19 mouse cellular contexts compared by ENCODE assay signal in the genomic region with DNA sequence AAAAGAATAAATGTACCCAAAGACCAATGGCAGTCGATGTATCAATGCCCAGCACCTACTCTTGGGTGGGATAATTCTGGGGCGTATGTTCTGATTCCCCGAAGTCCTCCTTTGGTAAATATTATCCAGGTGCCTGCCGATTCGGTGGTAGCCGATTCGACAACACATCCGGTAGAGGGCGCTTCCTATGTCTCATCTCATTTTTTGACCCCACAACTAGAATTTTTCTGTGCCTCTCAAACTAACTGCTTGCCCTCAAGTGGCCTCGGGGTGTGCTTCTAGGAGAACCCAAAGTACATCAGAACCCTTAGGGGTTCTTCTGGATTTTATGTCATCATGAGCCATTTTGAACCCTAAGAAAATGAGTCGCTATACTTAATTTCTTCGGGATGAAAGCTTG.
A peak's percentile ranks its signal among the peaks of the same experiment; 100 is the strongest.
DNase-seq lines count a peak whose midpoint lies in the region; ATAC-seq and TF ChIP-seq lines count a peak whose summit lies in the region.
"Had no signal": no experiment of that assay in that cellular context is flagged by ENCODE, and none has a peak within 500 bp of the region (broad histone marks: within the 10 kb centered on the region; RNA-seq: fewer than 3 reads in every experiment).

No protein-coding gene starts in this region.

- H3K4me1 ChIP-seq in intestine, embryonic 14.5 days (replicated peaks; ENCODE audit: control insufficient read depth, insufficient read depth, low read length), result peaks cover 29% of the 10 kb centered on the region
- no peaks in the 10 kb centered on the region for H3K4me1 ChIP-seq in intestine, postnatal 0 days (replicated peaks; ENCODE audit: control insufficient read depth, insufficient read depth, low read length)
- no peaks in the 10 kb centered on the region for H3K4me1 ChIP-seq in liver, embryonic 15.5 days (replicated peaks)
- no peaks in the 10 kb centered on the region for H3K4me1 ChIP-seq in liver, embryonic 12.5 days
- peaks cover 24% of the 10 kb centered on the region for H3K4me1 ChIP-seq in E14TG2a.4 (replicated peaks; ENCODE audit: low read depth, low read length)
- H3K4me1 ChIP-seq in hindbrain, embryonic 13.5 days (replicated peaks), result peaks cover 15% of the 10 kb centered on the region

- H3K9me3 ChIP-seq in intestine, embryonic 14.5 days (ENCODE audit: control insufficient read depth, low read length), result no peaks in the 10 kb centered on the region
- H3K9me3 ChIP-seq in intestine, postnatal 0 days (ENCODE audit: control insufficient read depth), result no peaks in the 10 kb centered on the region
- no peaks in the 10 kb centered on the region for H3K9me3 ChIP-seq in liver, embryonic 15.5 days (replicated peaks)
- H3K9me3 ChIP-seq in liver, embryonic 12.5 days (replicated peaks), result no peaks in the 10 kb centered on the region
- H3K9me3 ChIP-seq in E14TG2a.4 (ENCODE audit: low read length), result no peaks in the 10 kb centered on the region
- H3K9me3 ChIP-seq in hindbrain, embryonic 13.5 days, result no peaks in the 10 kb centered on the region
- H3K9me3 ChIP-seq: embryonic facial prominence, embryonic 13.5 days; forebrain, embryonic 12.5 days; heart, embryonic 12.5 days had no signal

- H3K9ac ChIP-seq in intestine, embryonic 14.5 days (ENCODE audit: low read length), result no peak overlapping the region
- H3K9ac ChIP-seq in intestine, postnatal 0 days (ENCODE audit: low read depth, low read length), result no peak overlapping the region
- H3K9ac ChIP-seq in liver, embryonic 15.5 days, result no peak overlapping the region
- no peak overlapping the region for H3K9ac ChIP-seq in liver, embryonic 12.5 days
- no peak overlapping the region for H3K9ac ChIP-seq in hindbrain, embryonic 13.5 days
- H3K9ac ChIP-seq: embryonic facial prominence, embryonic 13.5 days; forebrain, embryonic 12.5 days; heart, embryonic 12.5 days had no signal

- ATAC-seq in intestine, embryonic 14.5 days (replicated peaks; ENCODE audit: low FRiP score, low TSS enrichment, low read depth), result no peak
- ATAC-seq in intestine, postnatal 0 days, result no peak
- ATAC-seq in liver, embryonic 15.5 days (ENCODE audit: insufficient read depth), result no peak
- no peak for ATAC-seq in liver, embryonic 12.5 days
- no peak for ATAC-seq in hindbrain, embryonic 13.5 days (ENCODE audit: low FRiP score)
- ATAC-seq in monocyte, adult 5-6 weeks (replicated peaks; ENCODE audit: insufficient number of reproducible peaks, low FRiP score, low TSS enrichment, poor library complexity, severe bottlenecking), result no peak
- ATAC-seq: activated CD4-positive, CD25-positive, alpha-beta regulatory T cell, adult 4 months; forebrain, embryonic 16.5 days; hindbrain, embryonic 16.5 days had no signal

- H3K27me3 ChIP-seq in intestine, embryonic 14.5 days (replicated peaks; ENCODE audit: control insufficient read depth, insufficient read depth, low read length), result no peaks in the 10 kb centered on the region
- H3K27me3 ChIP-seq in intestine, postnatal 0 days (replicated peaks; ENCODE audit: control insufficient read depth, insufficient read depth, low read length), result no peaks in the 10 kb centered on the region
- H3K27me3 ChIP-seq in liver, embryonic 15.5 days, result no peaks in the 10 kb centered on the region
- no peaks in the 10 kb centered on the region for H3K27me3 ChIP-seq in liver, embryonic 12.5 days (replicated peaks)
- H3K27me3 ChIP-seq in E14TG2a.4 (ENCODE audit: insufficient read depth, low read length), result no peaks in the 10 kb centered on the region
- no peaks in the 10 kb centered on the region for H3K27me3 ChIP-seq in hindbrain, embryonic 13.5 days
- H3K27me3 ChIP-seq: embryonic facial prominence, embryonic 13.5 days; forebrain, embryonic 12.5 days; heart, embryonic 12.5 days had no signal

- H3K4me3 ChIP-seq in intestine, embryonic 14.5 days (ENCODE audit: low read depth, low read length), result no peak overlapping the region
- no peak overlapping the region for H3K4me3 ChIP-seq in intestine, postnatal 0 days (ENCODE audit: low read depth, low read length)
- H3K4me3 ChIP-seq in liver, embryonic 15.5 days (replicated peaks), result no peak overlapping the region
- H3K4me3 ChIP-seq in liver, embryonic 12.5 days, result no peak overlapping the region
- H3K4me3 ChIP-seq in E14TG2a.4 (replicated peaks; ENCODE audit: low read length), result no peak overlapping the region
- H3K4me3 ChIP-seq in hindbrain, embryonic 13.5 days, result no peak overlapping the region
- H3K4me3 ChIP-seq: embryonic facial prominence, embryonic 13.5 days; forebrain, embryonic 12.5 days; heart, embryonic 12.5 days had no signal

- no peaks in the 10 kb centered on the region for H3K36me3 ChIP-seq in intestine, embryonic 14.5 days (ENCODE audit: control insufficient read depth, insufficient read depth, low read length)
- H3K36me3 ChIP-seq in intestine, postnatal 0 days (ENCODE audit: control insufficient read depth, insufficient read depth), result no peaks in the 10 kb centered on the region
- no peaks in the 10 kb centered on the region for H3K36me3 ChIP-seq in liver, embryonic 15.5 days (replicated peaks)
- no peaks in the 10 kb centered on the region for H3K36me3 ChIP-seq in liver, embryonic 12.5 days
- H3K36me3 ChIP-seq in E14TG2a.4 (ENCODE audit: insufficient read depth, low read length), result no peaks in the 10 kb centered on the region
- no peaks in the 10 kb centered on the region for H3K36me3 ChIP-seq in hindbrain, embryonic 13.5 days
- H3K36me3 ChIP-seq: embryonic facial prominence, embryonic 13.5 days; forebrain, embryonic 12.5 days; G1E; heart, embryonic 12.5 days had no signal

- whole genome bisulfite sequencing in intestine, embryonic 14.5 days, result 87% methylated on average over 12 of the region's 12 CpGs
- WGBS in intestine, postnatal 0 days, result 86% methylated on average over 12 of the region's 12 CpGs
- WGBS in liver, embryonic 15.5 days (ENCODE audit: insufficient replicate concordance), result 71% methylated on average over 12 of the region's 12 CpGs
- 73% methylated on average over 12 of the region's 12 CpGs for WGBS in liver, embryonic 12.5 days (ENCODE audit: insufficient replicate concordance)
- 90% methylated on average over 12 of the region's 12 CpGs for WGBS in hindbrain, embryonic 13.5 days

- no peak for TF ChIP-seq CTCF in intestine, postnatal 0 days (IDR thresholded peaks at IDR 0.05; ENCODE audit: low read depth)
- TF ChIP-seq CTCF in E14TG2a.4 (conservative IDR thresholded peaks at IDR 0.05; ENCODE audit: low read length), result 0 out of 2 replicates have a peak, but pooled peaks have one; percentile 4

- H3K4me2 ChIP-seq in intestine, embryonic 14.5 days (ENCODE audit: low read length), result no peak overlapping the region
- no peak overlapping the region for H3K4me2 ChIP-seq in intestine, postnatal 0 days (replicated peaks; ENCODE audit: low read depth)
- H3K4me2 ChIP-seq in liver, embryonic 15.5 days, result no peak overlapping the region
- H3K4me2 ChIP-seq in liver, embryonic 12.5 days, result no peak overlapping the region
- H3K4me2 ChIP-seq in hindbrain, embryonic 13.5 days, result no peak overlapping the region
- H3K4me2 ChIP-seq: embryonic facial prominence, embryonic 13.5 days; forebrain, embryonic 12.5 days; heart, embryonic 12.5 days had no signal

- DNase-seq in intestine, embryonic 14.5 days (ENCODE audit: low spot score), result peak; percentile 18
- DNase-seq: adrenal gland, postnatal 14 days; cerebellum, adult 11-12 months; cerebellum, adult 9-10 months; cerebellum, postnatal 36 days; gastrocnemius, postnatal 14 days had no signal

- H3K27ac ChIP-seq in intestine, embryonic 14.5 days (ENCODE audit: low read depth), result no peak overlapping the region
- no peak overlapping the region for H3K27ac ChIP-seq in intestine, postnatal 0 days (ENCODE audit: low read depth, low read length)
- 0 out of 2 replicates have a peak overlapping the region, but pooled peaks have one; percentile 14 for H3K27ac ChIP-seq in liver, embryonic 15.5 days (replicated peaks)
- no peak overlapping the region for H3K27ac ChIP-seq in liver, embryonic 12.5 days
- no peak overlapping the region for H3K27ac ChIP-seq in hindbrain, embryonic 13.5 days
- H3K27ac ChIP-seq: forebrain, embryonic 12.5 days had no signal
